Mouse (Mus musculus): Measurements from ENCODE around the gene Cysltr1.

Gene Cysltr1

GRCm38 (mm10) chrX:106603386-106603785 is at the start of gene Cysltr1:
Gene Cysltr1, minus strand, starts transcription at chrX:106603679.
- DNase-seq (ENCODE audit: low read depth, low spot score), result no peak

DNA sequence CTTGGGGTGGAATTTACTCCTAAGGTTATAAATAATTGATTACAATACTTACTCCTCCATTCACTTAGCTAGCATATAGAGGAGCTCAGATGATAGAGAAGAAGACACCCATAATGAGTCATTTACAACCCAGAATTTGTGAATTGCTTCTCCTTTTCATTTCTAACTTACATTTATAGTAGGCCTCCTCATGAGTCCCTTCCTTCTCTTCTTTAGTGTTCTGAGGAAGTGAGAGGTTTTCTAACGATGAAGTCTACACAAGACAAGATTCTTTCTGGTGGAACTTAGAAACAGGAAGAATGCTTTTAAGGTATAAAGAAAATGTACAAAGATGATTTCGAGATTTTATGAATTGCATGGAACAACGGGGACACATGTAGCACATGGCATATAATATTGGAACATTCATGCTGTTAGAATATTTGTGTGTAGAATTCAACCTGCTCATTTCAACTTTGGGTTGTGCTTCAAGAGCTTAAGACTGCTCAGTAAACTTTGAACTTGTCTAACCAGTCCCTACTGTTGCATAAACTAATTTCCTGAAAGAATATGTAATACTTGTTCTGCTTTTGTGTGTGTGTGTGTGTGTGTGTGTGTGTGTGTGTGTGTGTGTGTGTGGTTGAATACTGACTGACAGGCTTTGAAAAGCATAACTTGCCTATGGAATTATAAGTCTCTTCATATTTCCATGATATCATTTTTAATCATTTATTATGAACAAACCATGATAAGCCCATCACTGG is 31.5 kb upstream of the Cysltr1 start:
- DNase-seq (ENCODE audit: low read depth, low spot score), result no peak

DNA sequence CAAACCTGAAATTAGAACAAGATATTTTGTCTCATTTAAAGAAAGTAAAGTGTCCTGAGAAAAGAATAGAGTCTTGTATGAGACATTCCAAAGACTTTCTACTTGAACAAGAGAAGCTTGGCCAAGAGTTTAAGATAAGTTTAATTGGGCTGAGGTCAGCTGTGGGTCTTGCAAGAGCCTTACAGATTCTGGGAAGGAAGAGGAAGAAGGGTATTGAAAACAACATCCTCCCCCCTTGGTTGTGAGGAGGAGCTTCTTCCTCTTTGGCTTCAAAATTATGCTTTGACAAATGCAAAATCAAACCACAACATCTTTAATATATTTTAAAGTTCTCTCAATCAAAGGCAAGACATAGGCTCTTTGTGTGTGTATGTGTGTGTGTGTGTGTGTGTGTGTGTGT is 30.1 kb upstream of the Cysltr1 start:
- no peak for DNase-seq (ENCODE audit: low read depth, low spot score)

- DNase-seq (ENCODE audit: low read depth, low spot score), result no peak
Observed at GRCm38 (mm10) chrX:106628514-106628913, 25.0 kb upstream of the Cysltr1 start.

DNA sequence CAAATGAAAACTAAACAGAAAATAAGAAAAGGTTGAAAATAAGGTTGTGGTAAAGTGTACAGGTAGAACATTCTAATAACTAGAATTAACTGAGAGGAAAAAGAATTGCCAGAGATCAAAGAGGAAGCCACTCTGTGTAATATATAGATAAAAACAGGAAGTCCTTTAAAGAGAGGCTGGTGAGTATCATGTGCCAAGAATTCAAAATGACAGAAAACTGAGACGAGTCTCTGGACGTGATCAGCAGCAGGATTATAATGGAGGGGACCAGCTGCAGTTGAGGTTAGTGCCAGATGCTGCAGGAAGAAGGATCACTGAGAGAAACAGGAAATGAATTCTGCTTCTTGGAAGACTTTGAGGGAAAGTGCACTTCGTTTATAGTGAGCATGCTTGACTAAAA is 20.2 kb upstream of the Cysltr1 start:
- no peak for DNase-seq (ENCODE audit: low read depth, low spot score)

- no peak for DNase-seq (ENCODE audit: low read depth, low spot score)
Observed at GRCm38 (mm10) chrX:106622512-106622911, 19.0 kb upstream of the Cysltr1 start.

DNA sequence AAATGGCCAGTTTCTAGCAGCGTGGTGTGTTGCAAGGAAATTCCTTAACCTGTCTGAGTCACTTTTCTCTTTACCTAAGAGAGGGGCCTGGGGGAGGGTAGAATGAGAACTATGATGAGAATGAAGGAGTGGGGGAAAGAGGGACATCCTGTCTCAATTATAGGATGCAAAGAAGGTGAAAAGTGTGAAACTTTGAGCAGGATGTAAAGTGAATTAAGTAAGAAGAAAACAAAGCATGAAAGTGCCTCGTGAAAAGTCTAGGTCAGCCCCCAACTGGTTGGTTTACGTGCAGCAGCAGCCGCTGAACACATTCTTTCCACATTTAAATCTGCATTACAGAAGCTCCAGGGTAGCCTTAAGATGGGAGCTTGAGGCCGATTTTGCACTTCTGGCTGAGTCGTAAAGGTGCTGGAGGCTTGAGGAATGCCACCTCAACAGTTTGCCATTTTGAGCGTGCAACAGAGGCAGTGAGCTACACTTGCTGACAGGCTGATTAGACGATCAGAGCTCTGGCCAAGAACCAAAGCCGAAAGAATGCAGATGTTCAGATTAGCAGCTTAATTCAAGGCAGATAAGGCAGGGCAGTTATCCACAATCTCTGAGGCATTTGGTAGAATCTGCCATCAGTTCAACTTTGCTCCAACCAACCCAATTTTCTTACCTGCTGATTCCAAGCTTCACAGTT is 763 bp downstream of the Cysltr1 start:
- DNase-seq (ENCODE audit: low read depth, low spot score), result no peak

GRCm38 (mm10) chrX:106595904-106596303 is 7.6 kb downstream of the Cysltr1 start:
- no peak for DNase-seq (ENCODE audit: low read depth, low spot score)

DNA sequence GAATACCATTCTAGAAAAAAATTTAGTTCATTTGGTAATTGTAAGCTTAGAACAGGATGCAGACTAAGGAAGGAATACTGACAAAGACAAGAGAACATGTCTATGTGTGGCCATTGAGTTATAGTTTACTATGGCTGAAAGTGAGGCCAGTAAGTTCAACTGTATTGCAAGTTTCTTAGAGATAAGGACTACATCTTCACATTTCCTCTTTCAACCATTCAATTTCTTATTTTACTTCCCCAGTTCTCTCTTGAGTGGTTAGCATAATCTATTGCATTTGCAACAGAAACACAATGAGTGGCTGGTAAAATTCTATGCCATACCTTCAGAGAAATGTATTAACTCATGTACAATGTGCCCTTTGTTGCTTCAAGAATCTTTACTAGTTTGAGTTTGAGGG is 9.6 kb downstream of the Cysltr1 start:
- no peak for DNase-seq (ENCODE audit: low read depth, low spot score)

- DNase-seq (ENCODE audit: low read depth, low spot score), result no peak
Observed at GRCm38 (mm10) chrX:106582886-106583285, 20.6 kb downstream of the Cysltr1 start, which contains the start of gene Gm5127. Gene Gm5127, plus strand, starts transcription at chrX:106583186.

DNA sequence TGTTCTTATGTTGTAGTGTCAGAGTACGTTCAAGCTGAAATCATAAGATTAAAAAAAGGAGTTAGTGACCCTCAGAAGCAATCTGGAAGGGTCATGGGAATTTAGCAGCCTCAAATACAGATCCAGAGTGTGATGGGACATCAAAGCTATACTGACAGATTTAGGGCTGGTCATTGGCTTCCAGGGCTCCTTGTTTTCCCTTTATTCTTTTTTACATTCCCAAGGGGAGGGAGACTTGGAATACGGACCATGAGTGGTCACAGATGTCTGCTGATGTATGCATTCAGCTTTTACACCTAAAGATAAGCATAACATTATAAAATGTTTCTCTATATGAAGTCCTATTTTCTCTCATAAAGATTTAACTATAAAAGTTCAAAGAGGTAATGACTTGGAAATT is 21.3 kb downstream of the Cysltr1 start:
- no peak for DNase-seq (ENCODE audit: low read depth, low spot score)

- no peak for DNase-seq (ENCODE audit: low read depth, low spot score)
Observed at GRCm38 (mm10) chrX:106580410-106580809, 23.1 kb downstream of the Cysltr1 start.

GRCm38 (mm10) chrX:106578966-106579365 is 24.5 kb downstream of the Cysltr1 start:
- no peak for DNase-seq (ENCODE audit: low read depth, low spot score)

GRCm38 (mm10) chrX:106555457-106555856 is 48.0 kb downstream of the Cysltr1 start:
- no peak for DNase-seq (ENCODE audit: low read depth, low spot score)

- no peak for DNase-seq (ENCODE audit: low read depth, low spot score)
Observed at GRCm38 (mm10) chrX:106536359-106536758, 67.1 kb downstream of the Cysltr1 start.

Data from retina, postnatal 7 days (tissue).